Mouse (Mus musculus) left cerebral cortex, postnatal 36 days (tissue): ENCODE results near the gene Fam168b. TPM values are rescaled to one million over a fixed set of nuclear protein-coding genes. Genes with fewer than 3 reads are reported as not detected.

ENCODE experiments used
- DNase-seq, 2 experiments: peaks; one replicate each; pipeline ENCODE4 v3.0.0; 2021 to 2022; ENCODE audit warnings: low spot score in 2 of 2, mixed read lengths in 1 of 2
- intact Hi-C: fragments of 180-260 bp; cut with DNase I; formaldehyde crosslinking; loops from one replicate; pipeline ENCODE4 v1.15.1; 2025
- total RNA-seq, 2 experiments: library from RNA; stranded (reverse); gene quantifications; 2 replicates each; pipeline ENCODE4 v1.2.3; 2021

The Fam168b gene
- total RNA-seq, 2 experiments from 2014 or later, result 247 to 252 TPM

DNA sequence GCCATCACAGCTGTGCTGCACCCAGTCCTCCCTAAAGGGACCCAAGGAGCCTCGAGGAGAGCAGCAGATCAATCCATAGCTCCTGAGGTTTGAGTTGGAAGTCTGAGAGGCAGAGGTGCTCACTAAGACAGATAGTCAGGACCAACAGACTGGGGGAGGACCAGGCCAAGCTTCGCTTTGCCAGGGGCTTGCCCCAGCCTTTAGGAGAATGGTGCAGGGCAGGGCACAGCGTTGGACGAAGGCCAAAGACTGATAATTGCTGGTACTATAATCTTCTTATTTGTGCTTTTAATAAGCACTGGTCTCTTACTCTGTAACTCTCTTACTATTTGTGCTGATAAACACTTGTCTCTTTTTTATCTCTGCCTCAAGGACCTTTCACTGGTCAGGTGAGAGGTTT is 75.0 kb downstream of the Fam168b start:
- intact Hi-C loops, result no loop called here

GRCm38 (mm10) chr1:34766899-34767298 is 76.0 kb downstream of the Fam168b start:
- DNase-seq, result no peak
- intact Hi-C loops, result no loop called here

More for the DNA sequence above, 75.0 kb downstream of the Fam168b start:
- DNase-seq, result no peak

Other genes starting within 250 kb of the Fam168b start
- gene Plekhb2, start 6.9 kb upstream of the Fam168b start, total RNA-seq, result 100 to 1,000 TPM; 246 to 270 TPM